ENCODE assay signal across 17 mouse cellular contexts in genomic region chr12:98562341-98562977, GRCm38 (mm10). TPM values are rescaled to one million over a fixed set of nuclear protein-coding genes. Genes with fewer than 3 reads are reported as not detected.
A peak's percentile ranks its signal among the peaks of the same experiment; 100 is the strongest.
DNase-seq lines count a peak whose midpoint lies in the region; ATAC-seq lines count a peak whose summit lies in the region.
"Had no signal": no experiment of that assay in that cellular context is flagged by ENCODE, and none has a peak within 500 bp of the region (broad histone marks: within the 10 kb centered on the region; RNA-seq: fewer than 3 reads in every experiment).

No protein-coding gene starts in this region.

- DNase-seq in retina, postnatal 1 day, result peak; percentile 47
- DNase-seq in retina, embryonic 14.5 days (ENCODE audit: low spot score), result no peak
- DNase-seq in hindbrain, embryonic 10.5 days (ENCODE audit: low spot score), result peak; percentile 81
- peak; percentile 96 for DNase-seq in midbrain, embryonic 11.5 days (ENCODE audit: low spot score, missing footprints)
- DNase-seq in frontal cortex, postnatal 25 days (ENCODE audit: low spot score in 2 of 2), result no peak
- DNase-seq in spleen, adult 12 weeks (ENCODE audit: low spot score), result no peak
- DNase-seq: adrenal gland, adult 8-10 months; cerebellum, adult 9-10 months; heart, adult 2 months; heart, postnatal 36 days; kidney, adult 18-20 months; kidney, postnatal 4 days; lung, adult 18-20 months had no signal

- peaks cover 60% of the 10 kb centered on the region for H3K4me1 ChIP-seq in hindbrain, embryonic 10.5 days (replicated peaks)
- H3K4me1 ChIP-seq in midbrain, embryonic 11.5 days (ENCODE audit: control insufficient read depth, insufficient read depth, low read length), result peaks cover 56% of the 10 kb centered on the region
- H3K4me1 ChIP-seq in neural tube, embryonic 15.5 days, result peaks cover 40% of the 10 kb centered on the region
- H3K4me1 ChIP-seq: embryonic facial prominence, embryonic 12.5 days had no signal

- H3K27me3 ChIP-seq in hindbrain, embryonic 10.5 days (ENCODE audit: insufficient read depth, poor library complexity, severe bottlenecking), result no peaks in the 10 kb centered on the region
- no peaks in the 10 kb centered on the region for H3K27me3 ChIP-seq in midbrain, embryonic 11.5 days (ENCODE audit: control insufficient read depth, insufficient read depth, low read length)
- no peaks in the 10 kb centered on the region for H3K27me3 ChIP-seq in neural tube, embryonic 15.5 days (replicated peaks)
- H3K27me3 ChIP-seq: embryonic facial prominence, embryonic 12.5 days had no signal

- 29% methylated on average over 13 of the region's 13 CpGs for WGBS in hindbrain, embryonic 10.5 days
- 19% methylated on average over 13 of the region's 13 CpGs for WGBS in midbrain, embryonic 11.5 days
- 25% methylated on average over 13 of the region's 13 CpGs for WGBS in neural tube, embryonic 15.5 days

- H3K4me2 ChIP-seq in midbrain, embryonic 11.5 days, result peak overlapping the region; percentile 19; the same call in 1 of the 2 replicates
- H3K4me2 ChIP-seq in neural tube, embryonic 15.5 days, result peak overlapping the region; percentile 33
- H3K4me2 ChIP-seq: embryonic facial prominence, embryonic 12.5 days had no signal

- ATAC-seq in midbrain, embryonic 11.5 days (ENCODE audit: low FRiP score), result peak; percentile 95
- no peak for ATAC-seq in neural tube, embryonic 15.5 days (ENCODE audit: low FRiP score)
- no peak for ATAC-seq in erythroid progenitor cell, adult 5-6 weeks (replicated peaks; ENCODE audit: low FRiP score, poor library complexity, severe bottlenecking)

- H3K27ac ChIP-seq in hindbrain, embryonic 10.5 days, result peak overlapping the region; percentile 88
- peak overlapping the region; percentile 93 for H3K27ac ChIP-seq in midbrain, embryonic 11.5 days (ENCODE audit: low read depth, low read length)
- H3K27ac ChIP-seq in neural tube, embryonic 15.5 days (replicated peaks), result no peak overlapping the region
- H3K27ac ChIP-seq: embryonic facial prominence, embryonic 12.5 days; heart, adult 2 months had no signal

- H3K36me3 ChIP-seq in hindbrain, embryonic 10.5 days, result peaks cover 9% of the 10 kb centered on the region; the same call in 1 of the 2 replicates
- H3K36me3 ChIP-seq in midbrain, embryonic 11.5 days (ENCODE audit: control insufficient read depth, insufficient read depth, low read length), result no peaks in the 10 kb centered on the region
- H3K36me3 ChIP-seq in neural tube, embryonic 15.5 days, result no peaks in the 10 kb centered on the region
- H3K36me3 ChIP-seq: embryonic facial prominence, embryonic 12.5 days had no signal

- H3K4me3 ChIP-seq in hindbrain, embryonic 10.5 days, result 0 out of 2 replicates have a peak overlapping the region, but pooled peaks have one; percentile 13
- H3K4me3 ChIP-seq in midbrain, embryonic 11.5 days (ENCODE audit: low read depth, low read length), result no peak overlapping the region
- H3K4me3 ChIP-seq in neural tube, embryonic 15.5 days (replicated peaks), result no peak overlapping the region
- H3K4me3 ChIP-seq: embryonic facial prominence, embryonic 12.5 days; heart, adult 2 months had no signal

- no peaks in the 10 kb centered on the region for H3K9me3 ChIP-seq in hindbrain, embryonic 10.5 days
- H3K9me3 ChIP-seq in midbrain, embryonic 11.5 days (ENCODE audit: control insufficient read depth, low read length), result no peaks in the 10 kb centered on the region
- H3K9me3 ChIP-seq in neural tube, embryonic 15.5 days (replicated peaks), result no peaks in the 10 kb centered on the region
- H3K9me3 ChIP-seq: embryonic facial prominence, embryonic 12.5 days had no signal

- peak overlapping the region; percentile 30 for H3K9ac ChIP-seq in midbrain, embryonic 11.5 days (ENCODE audit: low read length)
- H3K9ac ChIP-seq in neural tube, embryonic 15.5 days (replicated peaks), result no peak overlapping the region
- H3K9ac ChIP-seq: embryonic facial prominence, embryonic 12.5 days had no signal

RNA-seq across cellular contexts. Expression of gene Kcnk10, which starts 15.7 kb away (rescaled TPM):
- 21.5 and 36.1 TPM in 2 replicates for polyA plus RNA-seq in hindbrain, embryonic 10.5 days (2016; fragmentation: Nextera tagmentation; extraction: Ambion mirVana)
- polyA plus RNA-seq in midbrain, embryonic 11.5 days (2014; fragmentation: Nextera tagmentation; extraction: Ambion mirVana), result 40.9 and 45.2 TPM in 2 replicates
- polyA plus RNA-seq in neural tube, embryonic 15.5 days (2015; fragmentation: Nextera tagmentation; extraction: Ambion mirVana), result 30.0 and 31.5 TPM in 2 replicates
- total RNA-seq in erythroid progenitor cell, adult 5-6 weeks (2015; ENCODE audit: low replicate concordance), result not detected in 2 replicates
- not detected in 2 replicates for total RNA-seq in erythroid progenitor cell, adult 5-6 weeks (2017; ENCODE audit: low replicate concordance)
- total RNA-seq: heart, adult 2 months; megakaryocyte progenitor cell, adult 5-6 weeks had no signal

Comparison
In these comparisons a context has a peak if more than half of its experiments do, and no peak if none do; other contexts are left out.
1. DNase-seq: peak in retina, postnatal 1 day (single experiment), hindbrain, embryonic 10.5 days (single experiment) and midbrain, embryonic 11.5 days (single experiment); none in retina, embryonic 14.5 days (single experiment), frontal cortex, postnatal 25 days (0 of 2) and spleen, adult 12 weeks (single experiment).